Mouse (Mus musculus) liver, embryonic 14.5 days (tissue): ENCODE data around the gene Mgam. TPM values are rescaled to one million over a fixed set of nuclear protein-coding genes. Genes with fewer than 3 reads are reported as not detected.

Experiments used
- ATAC-seq: fragments of 200-750 bp; cut with Nextera tagmentation; 2 replicates; pipeline ENCODE4 v1.8.0; 2017; ENCODE audit warnings: moderate number of reproducible peaks, mild to moderate bottlenecking, moderate library complexity; ENCODE audit not compliant: insufficient read depth
- DNase-seq, 3 experiments: peaks; one replicate each; pipeline ENCODE4 v3.0.0-alpha.2; 2012 to 2013; ENCODE audit warnings: low read depth in 3 of 3, low spot score in 3 of 3
- H3K27ac ChIP-seq: fragments of 300-500 bp; sonication (generic); 2 replicates; pipeline ENCODE4 v1.5.1; 2014; ENCODE audit warnings: moderate library complexity, mild to moderate bottlenecking, control low read depth, inconsistent platforms
- H3K27me3 ChIP-seq: fragments of 300-500 bp; sonication (generic); 2 replicates; pipeline ENCODE4 v1.6.1; 2014; ENCODE audit warnings: mild to moderate bottlenecking, low read length, moderate library complexity; ENCODE audit not compliant: control insufficient read depth, insufficient read depth
- H3K36me3 ChIP-seq: fragments of 300-500 bp; sonication (generic); replicated peaks from 2 replicates; pipeline ENCODE4 v1.6.1; 2014; ENCODE audit warnings: low read depth; ENCODE audit not compliant: control insufficient read depth, insufficient read depth
- H3K4me1 ChIP-seq, 2 experiments: fragments of 200-500 bp in 1 of 2; fragments of 300-500 bp in 1 of 2; sonication (generic) in 1 of 2; replicated peaks; 2 replicates each; pipeline ENCODE4 v1.6.1; 2012 to 2014; ENCODE audit warnings: antibody characterized with exemption in 1 of 2, inconsistent platforms in 1 of 2, low read length in 1 of 2; ENCODE audit not compliant: control insufficient read depth in 2 of 2, insufficient read depth in 2 of 2
- H3K4me2 ChIP-seq: fragments of 300-500 bp; sonication (generic); 2 replicates; pipeline ENCODE4 v1.6.1; 2014; ENCODE audit warnings: low read depth, mild to moderate bottlenecking, control low read depth, moderate library complexity
- H3K4me3 ChIP-seq, 2 experiments: fragments of 200-500 bp in 1 of 2; fragments of 300-500 bp in 1 of 2; sonication (generic) in 1 of 2; 2 replicates each; pipeline ENCODE4 v1.5.1; 2012 to 2014; ENCODE audit warnings: low read depth in 2 of 2, low read length in 2 of 2, mild to moderate bottlenecking in 2 of 2, control low read depth in 1 of 2, inconsistent platforms in 1 of 2, moderate library complexity in 1 of 2; ENCODE audit not compliant: insufficient read depth in 1 of 2
- H3K9ac ChIP-seq: fragments of 300-500 bp; sonication (generic); replicated peaks from 2 replicates; pipeline ENCODE4 v1.6.1; 2014; ENCODE audit warnings: mild to moderate bottlenecking, control low read depth, moderate library complexity
- H3K9me3 ChIP-seq: fragments of 300-500 bp; sonication (generic); 2 replicates; pipeline ENCODE4 v1.6.1; 2016; ENCODE audit warnings: low read length, mixed read lengths; ENCODE audit not compliant: control insufficient read depth
- CTCF ChIP-seq: IDR thresholded peaks from 2 replicates; pipeline ENCODE4 v1.5.1; 2016; ENCODE audit warnings: antibody characterized with exemption, low read depth, control low read depth
- EP300 ChIP-seq: IDR thresholded peaks from 2 replicates; pipeline ENCODE4 v1.6.1; 2016; ENCODE audit warnings: antibody characterized with exemption, low read depth
- WGBS: fragments of 180-500 bp; shearing (Covaris S2); extraction: QIAGEN DNeasy Blood & Tissue Kit; methylation state at CpG from one replicate; pipeline ENCODE4 v1.1.7; 2014; ENCODE audit not compliant: insufficient replicate concordance; 5-methylcytosine and 5-hydroxymethylcytosine counted together
- polyA plus RNA-seq, 2 experiments: library from polyadenylated mRNA; depleted of rRNA in 1 of 2; stranded (reverse) in 1 of 2; unstranded in 1 of 2; fragments of >200 nt; fragmentation: Nextera tagmentation in 1 of 2; extraction: Ambion mirVana in 1 of 2; gene quantifications; 2 replicates each; pipeline versions ENCODE4 v1.2.1 to v1.2.3; 2012 to 2014

The Mgam gene
- polyA plus RNA-seq, 2 experiments = 1.4 to 2.3 TPM

- no peaks in the 10 kb centered on the region for H3K36me3 ChIP-seq
- WGBS = 67% methylated on average over 1 of the region's 1 CpGs
- no peaks in the 10 kb centered on the region for H3K9me3 ChIP-seq
- H3K4me2 ChIP-seq = no peak overlapping the region
- ATAC-seq (no peak), DNase-seq (no peak)
- H3K27ac ChIP-seq = no peak overlapping the region
- H3K9ac ChIP-seq = no peak overlapping the region
- H3K4me1 ChIP-seq = no peaks in the 10 kb centered on the region
- TF ChIP-seq EP300 (no peak), CTCF (no peak)
- H3K27me3 ChIP-seq = no peaks in the 10 kb centered on the region
- H3K4me3 ChIP-seq = no peak overlapping the region
These were observed 155.0 kb downstream of the Mgam start for GRCm38 (mm10) chr6:40783637-40784036.

- Histone ChIP-seq H3K36me3 (no peaks in the 10 kb centered on the region), H3K27ac (no peak overlapping the region), H3K27me3 (no peaks in the 10 kb centered on the region), H3K4me2 (no peak overlapping the region), H3K9ac (no peak overlapping the region), H3K4me3 (no peak overlapping the region), H3K4me1 (no peaks in the 10 kb centered on the region), H3K9me3 (no peaks in the 10 kb centered on the region)
- WGBS = 71% methylated on average over 3 of the region's 3 CpGs
- ATAC-seq (no peak), DNase-seq (no peak)
- no peak for TF ChIP-seq CTCF
- TF ChIP-seq EP300 = no peak
These were observed 155.7 kb downstream of the Mgam start for GRCm38 (mm10) chr6:40784378-40784777.

GRCm38 (mm10) chr6:40795077-40795812 lies 166.6 kb downstream of the Mgam start:
- no peak for TF ChIP-seq CTCF
- no peak for TF ChIP-seq EP300
- no peaks in the 10 kb centered on the region for H3K27me3 ChIP-seq
- 42% methylated on average over 4 of the region's 4 CpGs for WGBS
- DNase-seq (no peak), ATAC-seq (no peak)
- no peaks in the 10 kb centered on the region for H3K36me3 ChIP-seq
- no peaks in the 10 kb centered on the region for H3K9me3 ChIP-seq
- H3K9ac ChIP-seq = no peak overlapping the region
- H3K27ac ChIP-seq = no peak overlapping the region
- H3K4me2 ChIP-seq = no peak overlapping the region
- H3K4me3 ChIP-seq = no peak overlapping the region
- H3K4me1 ChIP-seq = no peaks in the 10 kb centered on the region

- Histone ChIP-seq H3K4me1 (no peaks in the 10 kb centered on the region), H3K4me2 (no peak overlapping the region), H3K27ac (no peak overlapping the region), H3K9me3 (no peaks in the 10 kb centered on the region), H3K27me3 (no peaks in the 10 kb centered on the region), H3K4me3 (no peak overlapping the region), H3K9ac (no peak overlapping the region), H3K36me3 (no peaks in the 10 kb centered on the region)
- no peak for ATAC-seq
- WGBS = 65% methylated on average over 5 of the region's 5 CpGs
- TF ChIP-seq CTCF (no peak), EP300 (no peak)
- no peak for DNase-seq
These were observed 189.7 kb downstream of the Mgam start for GRCm38 (mm10) chr6:40818237-40818902.

Other genes starting within 250 kb of the Mgam start
- 0.35 and 0.57 TPM in 2 replicates for gene E330009J07Rik, start 192.7 kb upstream of the Mgam start, polyA plus RNA-seq (2012; rRNA removed)
- 0.67 and 2.7 TPM in 2 replicates for gene E330009J07Rik, start 192.7 kb upstream of the Mgam start, polyA plus RNA-seq (2014; fragmentation: Nextera tagmentation; extraction: Ambion mirVana)
- not detected in 2 replicates for gene Wee2, start 189.7 kb upstream of the Mgam start, polyA plus RNA-seq (2012; rRNA removed)
- gene Wee2, start 189.7 kb upstream of the Mgam start, polyA plus RNA-seq (2014; fragmentation: Nextera tagmentation; extraction: Ambion mirVana) = not detected in 2 replicates
- gene Ssbp1, start 157.5 kb upstream of the Mgam start, polyA plus RNA-seq (2012; rRNA removed) = 15.4 and 37.0 TPM in 2 replicates
- gene Ssbp1, start 157.5 kb upstream of the Mgam start, polyA plus RNA-seq (2014; fragmentation: Nextera tagmentation; extraction: Ambion mirVana) = 68.5 and 75.1 TPM in 2 replicates
- not detected in 2 replicates for gene Tas2r137, start 137.6 kb upstream of the Mgam start, polyA plus RNA-seq (2012; rRNA removed)
- not detected in 2 replicates for gene Tas2r137, start 137.6 kb upstream of the Mgam start, polyA plus RNA-seq (2014; fragmentation: Nextera tagmentation; extraction: Ambion mirVana)
- 0.05 TPM in 1 of 2 replicates, not detected in the other for gene Tas2r108, start 135.3 kb upstream of the Mgam start, polyA plus RNA-seq (2012; rRNA removed)
- gene Tas2r108, start 135.3 kb upstream of the Mgam start, polyA plus RNA-seq (2014; fragmentation: Nextera tagmentation; extraction: Ambion mirVana) = 0.14 TPM in 1 of 2 replicates, not detected in the other
- not detected in 2 replicates for gene Prss37, start 109.3 kb upstream of the Mgam start, polyA plus RNA-seq (2012; rRNA removed)
- gene Prss37, start 109.3 kb upstream of the Mgam start, polyA plus RNA-seq (2014; fragmentation: Nextera tagmentation; extraction: Ambion mirVana) = not detected in 2 replicates
- gene Olfr461, start 73.8 kb upstream of the Mgam start, polyA plus RNA-seq (2012; rRNA removed) = not detected in 2 replicates
- not detected in 2 replicates for gene Olfr461, start 73.8 kb upstream of the Mgam start, polyA plus RNA-seq (2014; fragmentation: Nextera tagmentation; extraction: Ambion mirVana)
- gene Olfr460, start 59.3 kb upstream of the Mgam start, polyA plus RNA-seq (2012; rRNA removed) = 0.02 TPM in 1 of 2 replicates, not detected in the other
- not detected in 2 replicates for gene Olfr460, start 59.3 kb upstream of the Mgam start, polyA plus RNA-seq (2014; fragmentation: Nextera tagmentation; extraction: Ambion mirVana)
- gene Clec5a, start 43.0 kb upstream of the Mgam start, polyA plus RNA-seq (2012; rRNA removed) = 1.5 and 3.0 TPM in 2 replicates
- 5.5 and 8.9 TPM in 2 replicates for gene Clec5a, start 43.0 kb upstream of the Mgam start, polyA plus RNA-seq (2014; fragmentation: Nextera tagmentation; extraction: Ambion mirVana)
- not detected in 2 replicates for gene Tas2r138, start 15.5 kb upstream of the Mgam start, polyA plus RNA-seq (2012; rRNA removed)
- not detected in 2 replicates for gene Tas2r138, start 15.5 kb upstream of the Mgam start, polyA plus RNA-seq (2014; fragmentation: Nextera tagmentation; extraction: Ambion mirVana)